21 mouse cellular contexts compared by ENCODE assay signal in genomic region chr3:50456564-50456963, GRCm38 (mm10). TPM values are rescaled to one million over a fixed set of nuclear protein-coding genes. Genes with fewer than 3 reads are reported as not detected.
DNase-seq lines count a peak whose midpoint lies in the region; ATAC-seq and TF ChIP-seq lines count a peak whose summit lies in the region.
"Had no signal": no experiment of that assay in that cellular context is flagged by ENCODE, and none has a peak within 500 bp of the region (broad histone marks: within the 10 kb centered on the region; RNA-seq: fewer than 3 reads in every experiment).

No protein-coding gene starts in this region.

- peak; percentile 36 for DNase-seq in limb, embryonic 14.5 days (ENCODE audit: low spot score)
- no peak for DNase-seq in limb, embryonic 10.5 days (ENCODE audit: low spot score)
- DNase-seq in Muller cell, postnatal 12 days (ENCODE audit: inconsistent ontology term) = peak; percentile 77
- DNase-seq in adrenal gland, postnatal 10 days = peak; percentile 13
- DNase-seq in thymus, postnatal 14 days = no peak
- no peak for DNase-seq in right cerebral cortex, postnatal 4 days
- no peak for DNase-seq in heart, adult 2 months
- DNase-seq: forebrain, postnatal 0 days; heart, postnatal 14 days; kidney, postnatal 10 days; liver, postnatal 0 days; lung, postnatal 10 days; thymus, postnatal 4 days had no signal

- H3K4me3 ChIP-seq in limb, embryonic 14.5 days (replicated peaks; ENCODE audit: low read length) = no peak overlapping the region
- H3K4me3 ChIP-seq in limb, embryonic 10.5 days = no peak overlapping the region
- H3K4me3 ChIP-seq in intestine, embryonic 16.5 days (ENCODE audit: low read length) = no peak overlapping the region
- H3K4me3 ChIP-seq in heart, adult 2 months = no peak overlapping the region
- H3K4me3 ChIP-seq: embryonic facial prominence, embryonic 15.5 days; forebrain, embryonic 10.5 days; heart, embryonic 12.5 days; hindbrain, embryonic 12.5 days; midbrain, embryonic 13.5 days; neural tube, embryonic 13.5 days had no signal

- TF ChIP-seq EP300 in heart, adult 2 months (IDR thresholded peaks at IDR 0.05; ENCODE audit: insufficient read depth, low read depth, low read length) = no peak

- H3K9ac ChIP-seq in limb, embryonic 14.5 days (ENCODE audit: low read depth, low read length, severe bottlenecking) = no peak overlapping the region
- H3K9ac ChIP-seq in intestine, embryonic 16.5 days (ENCODE audit: low read depth, low read length) = no peak overlapping the region
- H3K9ac ChIP-seq in heart, adult 2 months (ENCODE audit: low read depth, low read length) = no peak overlapping the region
- H3K9ac ChIP-seq: embryonic facial prominence, embryonic 15.5 days; forebrain, postnatal 0 days; heart, embryonic 12.5 days; hindbrain, embryonic 12.5 days; liver, postnatal 0 days; midbrain, embryonic 13.5 days; neural tube, embryonic 13.5 days had no signal

- no peaks in the 10 kb centered on the region for H3K27me3 ChIP-seq in limb, embryonic 14.5 days (ENCODE audit: control insufficient read depth, insufficient read depth, low read length)
- H3K27me3 ChIP-seq in limb, embryonic 10.5 days (ENCODE audit: low read depth, poor library complexity, severe bottlenecking) = no peaks in the 10 kb centered on the region
- no peaks in the 10 kb centered on the region for H3K27me3 ChIP-seq in intestine, embryonic 16.5 days (replicated peaks; ENCODE audit: control insufficient read depth, insufficient read depth, low read length)
- 0 out of 2 replicates have a peak, but pooled peaks cover 1% of the 10 kb centered on the region for H3K27me3 ChIP-seq in heart, adult 2 months (ENCODE audit: control insufficient read depth, insufficient read depth, low read length)
- H3K27me3 ChIP-seq: embryonic facial prominence, embryonic 15.5 days; heart, embryonic 12.5 days; midbrain, embryonic 13.5 days; neural tube, embryonic 13.5 days had no signal

- H3K9me3 ChIP-seq in limb, embryonic 14.5 days (ENCODE audit: control insufficient read depth, low read length) = no peaks in the 10 kb centered on the region
- no peaks in the 10 kb centered on the region for H3K9me3 ChIP-seq in limb, embryonic 10.5 days (replicated peaks)
- H3K9me3 ChIP-seq in intestine, embryonic 16.5 days (ENCODE audit: control insufficient read depth, low read length) = no peaks in the 10 kb centered on the region
- H3K9me3 ChIP-seq: embryonic facial prominence, embryonic 15.5 days; forebrain, embryonic 10.5 days; heart, embryonic 12.5 days; hindbrain, embryonic 12.5 days; midbrain, embryonic 13.5 days; neural tube, embryonic 13.5 days had no signal

- TF ChIP-seq CTCF in heart, adult 2 months (IDR thresholded peaks at IDR 0.05) = no peak

- H3K36me3 ChIP-seq in limb, embryonic 14.5 days (ENCODE audit: control insufficient read depth, insufficient read depth, low read length) = no peaks in the 10 kb centered on the region
- no peaks in the 10 kb centered on the region for H3K36me3 ChIP-seq in limb, embryonic 10.5 days
- no peaks in the 10 kb centered on the region for H3K36me3 ChIP-seq in intestine, embryonic 16.5 days (ENCODE audit: control insufficient read depth, insufficient read depth, low read length)
- H3K36me3 ChIP-seq in heart, adult 2 months (ENCODE audit: control insufficient read depth, insufficient read depth, low read length) = no peaks in the 10 kb centered on the region
- H3K36me3 ChIP-seq: embryonic facial prominence, embryonic 15.5 days; forebrain, embryonic 10.5 days; heart, embryonic 12.5 days; hindbrain, embryonic 12.5 days; midbrain, embryonic 13.5 days; neural tube, embryonic 13.5 days had no signal

- intact Hi-C loops in heart, adult 2 months (cut with DNase I) = no loop called here

- no peak overlapping the region for H3K4me2 ChIP-seq in limb, embryonic 14.5 days (replicated peaks; ENCODE audit: low read depth, low read length, severe bottlenecking)
- H3K4me2 ChIP-seq in intestine, embryonic 16.5 days (ENCODE audit: low read depth, low read length) = no peak overlapping the region
- H3K4me2 ChIP-seq: embryonic facial prominence, embryonic 15.5 days; heart, embryonic 12.5 days; hindbrain, embryonic 12.5 days; midbrain, embryonic 13.5 days; neural tube, embryonic 13.5 days had no signal

- H3K4me1 ChIP-seq in limb, embryonic 14.5 days (ENCODE audit: control insufficient read depth, insufficient read depth, low read length) = no peaks in the 10 kb centered on the region
- no peaks in the 10 kb centered on the region for H3K4me1 ChIP-seq in limb, embryonic 10.5 days
- no peaks in the 10 kb centered on the region for H3K4me1 ChIP-seq in intestine, embryonic 16.5 days (ENCODE audit: control insufficient read depth, insufficient read depth, low read length)
- H3K4me1 ChIP-seq in heart, adult 2 months (ENCODE audit: control insufficient read depth, insufficient read depth, low read length) = no peaks in the 10 kb centered on the region
- H3K4me1 ChIP-seq: embryonic facial prominence, embryonic 15.5 days; forebrain, embryonic 10.5 days; heart, embryonic 12.5 days; hindbrain, embryonic 12.5 days; midbrain, embryonic 13.5 days; neural tube, embryonic 13.5 days had no signal

- 82% methylated on average over 4 of the region's 4 CpGs for WGBS in limb, embryonic 14.5 days
- WGBS in limb, embryonic 10.5 days = 78% methylated on average over 4 of the region's 4 CpGs
- 73% methylated on average over 4 of the region's 4 CpGs for WGBS in intestine, embryonic 16.5 days
- WGBS in heart, adult 2 months = 39% methylated on average over 4 of the region's 4 CpGs

- no peak overlapping the region for H3K27ac ChIP-seq in limb, embryonic 14.5 days (replicated peaks; ENCODE audit: low read depth, low read length)
- no peak overlapping the region for H3K27ac ChIP-seq in limb, embryonic 10.5 days
- H3K27ac ChIP-seq in intestine, embryonic 16.5 days (ENCODE audit: low read length) = no peak overlapping the region
- no peak overlapping the region for H3K27ac ChIP-seq in heart, adult 2 months
- H3K27ac ChIP-seq: embryonic facial prominence, embryonic 15.5 days; forebrain, embryonic 10.5 days; hindbrain, embryonic 12.5 days; midbrain, embryonic 13.5 days; neural tube, embryonic 13.5 days had no signal

- no peak for TF ChIP-seq POLR2A in limb, embryonic 14.5 days (IDR thresholded peaks at IDR 0.05; ENCODE audit: borderline replicate concordance, extremely low read depth, insufficient read depth, insufficient read length)
- TF ChIP-seq POLR2A in heart, adult 2 months (IDR thresholded peaks at IDR 0.05; ENCODE audit: insufficient read depth, low read depth, low read length) = no peak

- ATAC-seq in limb, embryonic 14.5 days (ENCODE audit: low FRiP score, low read depth) = no peak
- 0 out of 2 replicates have a peak, but pooled peaks have one; percentile 44 for ATAC-seq in intestine, embryonic 16.5 days
- ATAC-seq: forebrain, postnatal 0 days; liver, postnatal 0 days; midbrain, embryonic 13.5 days had no signal

- no peaks in the 10 kb centered on the region for H3K79me2 ChIP-seq in heart, adult 2 months (replicated peaks; ENCODE audit: control insufficient read depth, insufficient read depth, low read length)

RNA-seq across cellular contexts. Expression of gene Slc7a11, which starts 13.2 kb away (rescaled TPM):
- polyA plus RNA-seq in limb, embryonic 14.5 days (2012; rRNA removed) = 2.5 and 2.6 TPM in 2 replicates
- polyA plus RNA-seq in limb, embryonic 14.5 days (2014; fragmentation: Nextera tagmentation; extraction: Ambion mirVana) = 5.7 and 5.8 TPM in 2 replicates
- 1.8 and 3.6 TPM in 2 replicates for polyA plus RNA-seq in limb, embryonic 10.5 days (2016; fragmentation: Nextera tagmentation; extraction: Ambion mirVana)
- total RNA-seq in adrenal gland, postnatal 10 days (2021) = under 1 TPM; 0.33 to 0.66 TPM
- 0.15 and 0.18 TPM in 2 replicates for polyA plus RNA-seq in intestine, embryonic 16.5 days (2015; fragmentation: Nextera tagmentation; extraction: Ambion mirVana)
- total RNA-seq in heart, adult 2 months (2021) = under 1 TPM in 1 of 2 experiments, not detected in 1; 0.20 TPM
- polyA plus RNA-seq in heart, adult 2 months (2012; rRNA removed) = 0.02 and 0.03 TPM in 2 replicates
- polyA plus RNA-seq: liver, adult 2 months had no signal

Comparison
In these comparisons a context has a peak if more than half of its experiments do, and no peak if none do; other contexts are left out.
1. DNase-seq: peak in limb, embryonic 14.5 days (single experiment), Muller cell, postnatal 12 days (single experiment) and adrenal gland, postnatal 10 days (single experiment); none in limb, embryonic 10.5 days (single experiment), thymus, postnatal 14 days (single experiment), right cerebral cortex, postnatal 4 days (single experiment) and heart, adult 2 months (0 of 2).